Mouse (Mus musculus): Measurements from ENCODE around the gene I830077J02Rik.
A peak's percentile ranks its signal among the peaks of the same experiment; 100 is the strongest.
"Not testable (repeated sequence)": the region's sequence is repeated elsewhere in the genome, so short reads cannot be mapped to it uniquely, and the experiment has no call there.

The I830077J02Rik gene

DNA sequence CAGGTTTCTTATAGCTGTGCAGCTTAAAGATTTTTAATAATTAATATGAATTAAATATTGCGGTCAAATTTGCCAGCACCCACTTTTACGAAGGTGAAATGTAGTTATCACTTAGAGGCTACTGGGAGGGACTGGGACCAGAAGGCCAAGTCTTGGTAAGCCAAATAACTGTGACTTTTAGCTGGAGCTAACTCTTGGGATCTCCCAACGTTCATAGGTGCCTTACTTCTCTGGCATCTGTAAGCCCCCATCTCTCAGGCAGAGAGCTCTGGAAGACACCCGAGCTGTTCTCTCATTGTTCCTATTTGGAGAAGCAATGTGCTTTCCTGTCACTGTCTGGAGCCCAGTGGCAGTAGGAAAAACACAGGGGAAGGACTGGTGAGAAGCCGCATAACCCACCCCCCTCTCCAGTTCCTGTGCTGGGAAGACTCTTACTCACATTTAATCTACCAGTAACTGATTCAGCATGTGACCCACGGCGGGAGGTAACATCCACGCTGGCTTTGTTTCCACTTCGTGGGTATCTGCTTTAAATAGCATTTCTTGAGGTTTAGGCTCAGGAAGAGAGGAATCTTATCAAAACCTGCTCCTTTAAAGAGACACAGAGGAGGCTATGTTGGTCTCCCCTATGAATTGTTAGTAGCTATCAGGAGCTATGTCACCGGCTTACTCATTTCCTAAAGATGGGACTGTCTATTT lies 14.7 kb downstream of the I830077J02Rik start:
- DNase-seq (ENCODE audit: low spot score): peak; percentile 26

DNA sequence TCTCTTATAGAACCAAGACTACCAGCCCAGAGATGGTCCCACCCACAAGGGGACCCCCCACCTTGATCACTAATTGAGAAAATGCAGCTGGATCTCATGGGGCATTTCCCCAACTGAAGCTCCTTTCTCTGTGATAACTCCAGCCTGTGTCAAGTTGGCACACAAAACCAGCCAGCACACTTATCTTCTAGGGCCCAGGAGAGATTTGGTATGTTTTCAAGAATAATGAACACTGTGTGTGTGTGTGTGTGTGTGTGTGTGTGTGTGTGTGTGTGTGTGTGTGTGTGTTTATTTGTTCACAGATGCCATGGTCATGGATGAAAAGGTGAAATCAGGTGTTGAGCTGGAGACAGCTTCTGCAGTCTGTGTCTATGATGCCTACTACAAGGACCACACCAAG lies 16.0 kb downstream of the I830077J02Rik start:
- not testable (repeated sequence) for DNase-seq (ENCODE audit: low spot score)

DNA sequence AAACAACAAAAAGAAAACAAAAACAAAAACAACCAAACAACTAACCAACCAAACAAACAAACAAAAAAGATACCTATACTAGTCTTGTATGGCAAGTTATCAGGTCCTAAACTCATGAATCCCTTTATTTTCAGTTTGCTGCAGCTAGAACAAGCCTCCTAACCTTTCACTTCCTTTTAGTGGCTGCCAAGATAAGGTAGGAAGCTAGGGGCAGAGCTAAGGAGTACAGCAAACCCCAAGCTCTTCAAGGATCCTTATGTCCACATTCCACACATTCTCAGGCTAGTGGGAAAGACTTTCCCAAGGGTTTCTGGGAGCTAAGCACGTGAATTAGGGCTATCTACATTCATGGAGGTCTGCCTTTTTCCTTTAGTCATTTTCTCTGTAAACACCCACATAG lies 17.2 kb downstream of the I830077J02Rik start:
- no peak for DNase-seq (ENCODE audit: low spot score)

DNA sequence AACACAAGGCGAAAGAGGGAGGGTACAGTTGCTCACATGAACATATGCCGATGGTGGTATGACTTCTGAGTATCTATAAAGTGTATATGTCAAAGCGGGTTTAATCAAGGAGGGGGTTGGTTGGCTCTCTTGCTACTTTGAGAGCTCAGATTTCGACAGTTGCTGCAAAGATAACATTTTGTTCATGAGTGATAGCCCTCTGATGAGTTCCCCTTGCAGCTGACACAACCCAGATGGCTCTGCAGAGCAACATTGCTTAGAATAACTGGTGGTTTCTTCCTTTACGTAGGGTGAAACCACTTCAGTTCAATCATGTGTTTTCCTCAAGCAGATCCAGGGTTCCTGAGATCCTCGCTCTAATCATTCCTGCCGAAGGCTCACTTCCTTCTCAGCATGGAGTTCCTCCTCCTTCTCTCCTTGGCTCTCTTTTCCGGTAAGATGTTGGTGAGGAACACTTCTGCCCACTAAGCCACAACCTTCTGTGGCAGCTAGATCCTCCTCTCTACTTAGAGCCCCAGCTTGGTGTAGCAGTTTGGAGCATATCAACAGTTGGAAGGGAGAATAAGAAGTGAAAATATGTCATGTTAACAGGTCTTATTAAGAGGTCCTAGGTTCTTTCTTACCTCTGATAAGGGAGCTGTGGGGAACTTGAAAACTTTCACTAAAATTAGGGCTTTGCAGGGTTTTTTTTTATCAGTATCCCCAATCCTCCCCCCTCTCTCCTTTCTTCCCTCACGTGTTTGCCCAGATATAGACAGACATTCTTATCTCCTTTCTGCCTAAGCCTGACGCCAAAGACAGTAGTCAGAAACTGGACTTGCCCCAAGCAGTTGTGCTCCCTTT lies 18.4 kb downstream of the I830077J02Rik start:
- no peak for DNase-seq (ENCODE audit: low spot score)

DNA sequence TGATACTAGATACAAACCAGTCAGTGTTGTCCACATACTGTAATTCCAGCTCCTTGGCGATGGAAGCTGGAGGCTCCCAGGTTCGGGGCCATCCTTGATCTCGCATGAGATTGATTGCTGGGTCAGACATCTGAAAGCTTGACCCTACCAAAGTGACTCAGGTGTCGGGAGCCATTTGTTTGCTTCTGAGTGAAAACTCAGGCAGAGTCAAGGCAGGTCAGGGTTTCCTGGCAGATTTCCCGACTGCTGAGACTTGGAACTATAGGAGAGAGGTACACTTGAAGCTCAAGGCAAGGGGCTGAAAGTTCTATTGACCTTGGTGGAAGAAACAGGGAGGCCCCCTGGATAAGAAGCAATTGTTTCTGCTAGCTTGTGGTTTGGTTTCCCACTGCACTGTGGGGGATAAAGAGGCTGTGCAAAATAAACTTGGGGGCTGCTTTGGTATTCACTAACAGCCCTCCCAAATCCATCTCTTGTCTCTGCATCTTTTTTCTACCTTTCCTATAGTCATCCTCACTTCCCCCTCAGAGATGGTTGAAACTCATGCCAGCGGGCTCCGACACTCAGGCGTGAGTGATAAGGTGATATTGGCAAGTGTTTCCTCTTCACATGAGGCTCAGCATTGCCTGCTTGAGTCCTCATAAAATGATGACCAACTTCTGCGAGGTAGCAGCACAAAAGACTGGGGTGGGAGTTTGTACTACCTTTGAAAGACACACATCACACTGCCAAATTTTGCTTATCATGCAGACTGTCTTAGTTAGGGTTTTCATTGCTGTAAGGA lies 20.2 kb downstream of the I830077J02Rik start:
- no peak for DNase-seq (ENCODE audit: low spot score)

DNA sequence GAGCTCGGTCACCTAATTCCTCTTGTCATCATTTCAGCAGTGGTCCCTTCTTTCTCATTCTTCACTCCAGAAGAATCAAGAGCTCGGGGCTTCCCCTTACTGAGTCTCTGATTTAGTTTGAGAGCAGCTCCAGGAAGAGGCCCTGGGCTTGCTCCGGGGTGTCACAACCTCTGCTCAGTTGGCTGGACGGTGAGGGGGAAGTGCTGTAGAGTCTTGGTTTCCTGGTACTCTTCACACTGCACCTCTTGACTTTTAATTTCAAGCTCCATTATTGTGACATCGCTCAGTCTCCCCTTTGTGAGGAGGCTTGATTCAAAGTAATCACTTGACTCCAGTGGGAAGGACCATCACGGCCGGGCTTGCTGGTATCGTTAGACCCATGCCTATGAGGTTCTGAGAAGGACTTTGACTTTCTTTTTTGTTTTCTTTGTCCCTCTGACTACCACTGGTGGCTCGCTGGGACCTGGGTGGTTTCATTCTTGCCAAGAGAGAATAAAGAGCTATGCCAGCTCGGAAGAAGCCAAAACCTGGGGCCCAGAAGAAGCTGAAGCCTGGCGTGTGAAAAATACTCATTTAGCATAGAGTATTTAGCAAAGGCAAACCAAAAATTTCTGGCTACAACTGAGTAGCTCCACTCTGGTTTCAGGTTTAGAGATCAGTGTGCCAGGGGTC lies 21.8 kb downstream of the I830077J02Rik start:
- DNase-seq (ENCODE audit: low spot score): no peak

DNA sequence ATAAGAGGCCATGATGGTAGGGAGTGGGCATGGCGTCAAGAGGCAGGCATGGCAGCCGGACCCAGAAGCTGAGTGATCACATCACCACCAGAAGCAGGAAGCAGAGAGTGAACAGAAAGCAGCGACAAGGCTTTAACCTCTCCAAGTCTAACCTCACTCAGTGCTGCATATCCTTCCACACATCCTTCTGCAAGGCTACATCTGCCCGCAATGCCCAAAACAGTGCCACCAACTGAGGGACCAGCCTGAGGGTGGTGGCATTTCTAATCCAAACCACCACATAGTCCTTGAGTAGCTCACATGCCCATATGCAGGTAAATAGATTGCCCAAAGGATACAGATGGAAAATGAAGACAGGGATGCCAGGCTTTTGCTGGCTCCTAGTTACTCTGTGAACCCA lies 23.5 kb downstream of the I830077J02Rik start:
- no peak for DNase-seq (ENCODE audit: low spot score)

DNA sequence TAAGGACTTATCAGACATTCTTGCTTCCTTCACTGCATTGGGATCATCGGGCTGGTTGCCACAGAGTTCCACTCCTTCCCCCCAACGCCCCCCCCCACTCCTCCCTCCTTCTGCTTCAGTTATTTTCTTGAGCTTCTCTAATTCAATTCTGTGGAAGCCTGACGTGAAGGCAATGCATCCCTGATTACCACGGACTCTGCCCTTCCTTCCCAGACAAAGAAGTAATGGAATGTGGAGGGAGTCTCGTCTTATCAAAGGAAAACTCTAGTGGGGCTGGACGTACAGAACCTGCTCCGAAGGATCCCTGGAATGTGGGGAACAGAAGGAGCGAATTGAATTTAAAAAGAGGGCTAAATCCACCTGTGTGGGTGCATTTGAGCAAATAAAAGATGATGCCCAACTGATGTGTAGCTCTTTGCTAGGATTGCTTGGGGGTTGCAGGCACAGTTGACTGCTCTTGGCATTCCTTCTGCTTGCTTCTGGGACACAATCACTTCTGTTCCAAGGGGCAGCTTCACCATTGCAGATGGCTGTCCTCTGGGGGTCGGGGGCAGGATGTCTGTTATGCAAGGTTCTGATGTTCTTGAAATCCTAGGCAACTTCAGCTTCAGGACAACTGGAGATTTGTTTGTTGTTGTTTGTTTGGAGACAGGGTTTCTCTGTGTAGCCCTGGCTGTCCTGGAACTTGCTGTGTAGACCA lies 24.4 kb downstream of the I830077J02Rik start:
- DNase-seq (ENCODE audit: low spot score): no peak

DNA sequence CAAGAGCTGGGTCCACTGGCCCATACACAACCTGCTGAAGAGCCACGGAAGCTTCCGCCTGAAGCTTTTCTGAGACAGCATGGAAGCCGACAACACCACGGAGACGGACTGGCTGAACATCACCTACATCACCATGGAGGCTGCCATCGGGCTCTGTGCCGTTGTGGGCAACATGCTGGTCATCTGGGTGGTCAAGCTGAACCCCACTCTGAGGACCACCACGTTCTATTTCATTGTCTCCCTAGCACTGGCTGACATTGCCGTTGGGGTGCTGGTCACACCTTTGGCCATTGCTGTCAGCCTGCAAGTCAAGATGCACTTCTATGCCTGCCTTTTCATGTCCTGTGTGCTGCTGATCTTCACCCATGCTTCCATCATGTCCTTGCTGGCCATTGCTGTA lies 27.7 kb downstream of the I830077J02Rik start:
- DNase-seq (ENCODE audit: low spot score): no peak

DNA sequence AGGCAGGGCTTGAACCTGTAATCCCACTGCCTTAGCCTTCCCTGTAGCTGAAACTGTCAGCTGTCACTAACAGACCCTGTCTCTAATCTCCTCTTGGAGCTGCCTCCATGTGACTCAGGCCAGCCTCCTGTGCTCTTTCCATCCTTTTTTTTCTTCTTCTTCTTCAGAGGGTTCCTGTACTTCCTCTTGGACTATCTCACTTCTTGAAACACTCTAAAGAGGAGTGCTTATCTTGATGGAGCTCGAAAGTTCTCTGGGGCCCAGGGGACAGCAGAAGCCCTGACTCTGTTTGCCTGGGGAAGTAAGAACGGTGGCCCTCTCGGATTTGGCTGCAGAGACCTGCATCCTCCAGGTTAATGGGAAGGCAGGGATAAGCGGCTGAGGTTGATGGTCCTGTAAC lies 28.3 kb downstream of the I830077J02Rik start:
- DNase-seq (ENCODE audit: low spot score): no peak

DNA sequence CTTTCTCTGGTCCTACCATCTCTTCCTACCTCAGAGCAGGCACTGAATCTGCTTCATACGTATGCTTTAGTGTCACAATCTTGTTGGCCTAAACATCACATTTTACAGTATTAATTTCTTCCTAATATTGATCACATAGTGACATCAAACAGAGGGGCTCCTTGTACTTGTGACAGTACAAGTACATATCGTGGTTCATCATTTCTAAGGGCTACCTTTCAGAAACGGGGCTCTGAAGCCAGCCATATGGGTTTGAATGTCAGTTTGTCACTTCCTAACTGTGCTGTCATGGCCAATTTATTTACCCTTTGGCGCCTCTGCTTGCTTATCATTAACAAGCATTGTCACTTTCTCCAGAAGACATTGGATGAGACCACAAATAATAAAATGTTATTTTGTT lies 31.0 kb downstream of the I830077J02Rik start:
- no peak for DNase-seq (ENCODE audit: low spot score)

DNA sequence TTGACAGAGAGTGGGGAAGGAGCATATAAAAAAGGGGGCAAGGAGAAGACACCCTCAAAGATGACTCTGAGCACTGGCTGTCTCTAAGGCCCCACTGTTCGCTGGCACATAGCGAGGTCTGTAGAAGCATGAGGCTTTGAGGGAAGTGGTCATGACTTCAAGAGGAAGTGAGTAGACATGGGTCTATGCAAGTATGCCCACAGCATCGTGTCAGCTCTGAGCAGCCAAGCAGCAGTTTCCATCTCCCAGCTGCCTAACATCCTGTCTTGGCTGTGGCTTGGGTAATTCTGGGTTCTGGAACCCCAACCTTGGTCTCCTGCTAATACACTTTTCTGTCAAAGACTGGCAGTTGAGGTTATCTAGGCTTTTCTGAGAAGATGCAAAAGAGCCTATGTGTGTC lies 31.7 kb downstream of the I830077J02Rik start:
- DNase-seq (ENCODE audit: low spot score): no peak

DNA sequence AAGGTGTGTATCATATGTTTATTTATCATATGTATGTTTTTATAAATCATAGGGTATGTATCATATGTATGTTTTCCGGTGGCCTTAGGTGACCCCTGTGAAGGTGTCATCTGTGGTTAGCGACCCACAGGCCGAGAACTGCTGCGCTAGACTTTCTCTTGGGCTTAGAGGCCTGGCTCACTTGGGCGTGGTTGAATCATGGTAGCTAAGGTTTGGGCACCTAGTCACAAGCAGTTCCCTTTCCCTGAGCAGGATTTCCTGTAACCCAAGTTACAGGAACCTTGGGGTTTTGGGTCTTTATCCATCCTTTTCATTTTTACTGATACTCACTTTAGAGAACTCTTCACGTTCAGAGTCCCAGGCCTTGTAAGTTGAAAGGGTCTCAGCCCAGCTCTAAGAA lies 32.2 kb downstream of the I830077J02Rik start:
- no peak for DNase-seq (ENCODE audit: low spot score)

DNA sequence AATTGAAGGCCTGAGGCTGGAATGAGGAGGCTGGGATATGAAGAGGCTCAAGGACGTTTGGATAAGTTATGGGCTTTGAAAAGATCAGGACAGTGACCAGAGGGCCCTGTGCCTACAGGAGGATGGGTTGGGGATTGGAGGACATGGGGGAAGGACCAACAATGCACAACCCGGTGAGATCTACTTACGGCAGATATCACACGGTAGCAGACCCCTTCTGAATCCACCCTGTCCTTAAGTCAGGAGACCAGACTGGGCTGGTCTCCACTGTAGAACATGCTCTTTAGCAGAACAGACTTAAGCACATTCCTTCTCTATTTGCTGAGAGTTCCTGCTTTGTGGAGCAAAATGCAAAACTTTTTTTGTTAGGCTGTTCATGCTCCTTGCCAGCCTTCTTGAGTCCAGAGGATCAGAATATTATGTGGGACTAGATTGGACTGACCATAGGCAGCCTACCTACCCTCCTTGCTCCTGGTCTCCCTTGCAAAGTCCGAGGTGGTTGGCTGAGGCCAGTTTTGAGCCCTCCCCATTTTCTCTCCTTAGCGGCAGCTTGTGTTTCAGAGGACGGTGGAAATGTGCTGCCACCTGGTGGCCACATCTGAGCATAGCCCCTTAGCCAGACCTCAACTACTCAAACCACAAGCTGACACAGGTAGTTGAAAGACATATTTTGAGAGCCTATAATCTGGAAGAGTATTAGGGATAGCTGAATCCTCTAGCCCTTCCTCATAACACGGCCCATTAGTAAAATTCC lies 32.9 kb downstream of the I830077J02Rik start:
- DNase-seq (ENCODE audit: low spot score): peak; percentile 90

DNA sequence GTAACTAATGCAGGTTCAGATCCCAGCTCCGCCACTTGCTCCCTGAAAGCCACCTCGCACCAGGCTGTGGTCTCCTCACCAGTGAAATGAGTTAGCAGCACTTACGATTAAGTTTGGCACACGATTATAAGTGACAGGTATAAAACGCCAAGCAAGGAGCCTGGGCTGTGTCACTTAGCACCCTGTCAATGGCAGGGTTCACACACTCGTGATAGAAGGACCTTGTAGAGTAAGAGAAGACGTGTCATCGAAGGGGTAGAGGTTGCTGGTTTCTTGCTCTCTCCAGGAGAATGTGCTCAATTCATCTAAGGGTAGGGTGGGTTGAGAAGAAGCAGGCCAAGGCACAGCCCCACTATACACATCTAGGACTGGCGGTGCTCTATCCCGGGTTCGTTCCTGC lies 33.6 kb downstream of the I830077J02Rik start:
- no peak for DNase-seq (ENCODE audit: low spot score)

DNA sequence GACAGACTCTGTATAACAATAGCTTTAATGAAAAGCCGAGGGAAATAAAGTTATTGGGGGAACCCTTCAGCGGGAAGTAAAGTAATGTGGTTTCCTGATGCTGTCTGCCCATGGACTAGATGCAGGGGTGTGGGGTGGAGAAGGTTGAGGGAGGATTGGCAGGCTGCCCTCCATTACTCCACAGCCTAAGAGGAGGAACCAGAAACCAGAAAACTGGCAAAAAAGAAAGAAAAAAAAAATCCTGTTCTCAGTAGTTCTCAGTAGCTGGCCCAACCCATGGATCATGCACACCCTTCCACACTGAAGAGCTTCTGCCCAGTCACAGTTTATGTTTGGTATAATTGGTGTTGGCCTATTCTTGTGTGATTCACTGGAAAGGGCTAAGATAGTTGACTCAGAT lies 34.1 kb downstream of the I830077J02Rik start:
- no peak for DNase-seq (ENCODE audit: low spot score)

DNA sequence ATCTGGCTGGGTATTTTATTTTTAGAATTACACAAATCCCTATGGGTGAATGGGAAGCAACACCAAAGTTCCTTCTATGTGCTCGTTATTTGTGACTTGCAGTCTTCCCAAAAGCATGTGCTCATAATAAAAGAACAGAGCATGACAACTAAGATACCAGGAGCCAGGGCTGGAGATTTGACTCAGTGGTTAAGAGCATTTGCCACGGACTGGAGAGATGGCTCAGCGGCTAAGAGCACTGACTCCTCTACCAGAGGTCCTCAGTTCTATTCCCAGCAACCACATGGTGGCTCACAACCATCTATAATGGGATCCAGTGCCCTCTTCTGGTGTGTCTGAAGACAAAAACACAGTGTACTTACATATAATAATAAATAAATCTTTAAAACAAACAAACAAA lies 35.7 kb downstream of the I830077J02Rik start:
- no peak for DNase-seq (ENCODE audit: low spot score)

DNA sequence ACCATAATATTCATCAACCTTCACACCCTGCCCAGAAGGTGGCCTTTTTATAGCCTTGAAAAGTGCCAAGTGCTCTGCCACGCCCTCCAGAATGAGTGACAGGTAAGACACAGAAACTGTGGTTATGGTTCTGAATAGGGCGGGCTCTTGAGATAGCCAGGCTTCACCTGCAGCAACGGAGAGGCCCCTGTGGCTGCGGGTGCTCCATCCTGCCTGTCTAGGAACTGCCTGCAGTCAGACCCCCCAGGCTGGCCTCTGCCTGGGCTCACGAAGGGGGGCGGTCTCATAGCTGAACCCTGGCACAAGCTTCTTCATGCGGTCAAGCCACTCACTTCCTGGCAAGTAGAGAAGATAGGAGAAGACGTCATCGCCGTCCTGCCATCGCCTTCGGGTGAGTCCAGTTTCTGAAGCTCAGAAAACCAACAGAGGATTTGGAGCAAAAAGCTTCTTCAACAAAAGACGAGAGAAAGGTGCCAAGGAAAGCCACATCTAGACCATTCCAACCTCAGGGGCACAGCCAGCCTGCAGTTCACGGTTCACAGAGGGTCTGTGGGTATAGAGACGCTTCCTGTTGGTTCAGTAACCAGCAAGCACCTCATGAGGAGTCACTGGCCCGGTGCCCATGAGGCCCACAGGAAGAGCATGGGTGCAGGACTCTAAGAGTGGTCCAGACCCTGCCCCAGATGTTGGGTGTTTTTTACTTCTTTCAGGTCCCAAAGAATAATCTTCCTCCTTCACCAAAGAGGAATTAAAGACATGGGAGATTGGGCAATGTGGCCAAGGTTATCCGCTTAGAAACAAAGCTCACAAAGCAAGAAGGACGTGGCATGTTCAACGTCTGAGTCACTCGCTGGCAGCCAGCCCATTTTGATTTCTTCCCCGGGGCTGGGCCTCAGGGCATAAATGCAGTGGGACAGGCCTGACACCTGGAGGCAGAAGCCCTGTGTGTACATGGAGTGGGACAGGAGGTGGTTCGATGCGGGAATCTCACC lies 37.6 kb downstream of the I830077J02Rik start:
- peak; percentile 22 for DNase-seq (ENCODE audit: low spot score)

DNA sequence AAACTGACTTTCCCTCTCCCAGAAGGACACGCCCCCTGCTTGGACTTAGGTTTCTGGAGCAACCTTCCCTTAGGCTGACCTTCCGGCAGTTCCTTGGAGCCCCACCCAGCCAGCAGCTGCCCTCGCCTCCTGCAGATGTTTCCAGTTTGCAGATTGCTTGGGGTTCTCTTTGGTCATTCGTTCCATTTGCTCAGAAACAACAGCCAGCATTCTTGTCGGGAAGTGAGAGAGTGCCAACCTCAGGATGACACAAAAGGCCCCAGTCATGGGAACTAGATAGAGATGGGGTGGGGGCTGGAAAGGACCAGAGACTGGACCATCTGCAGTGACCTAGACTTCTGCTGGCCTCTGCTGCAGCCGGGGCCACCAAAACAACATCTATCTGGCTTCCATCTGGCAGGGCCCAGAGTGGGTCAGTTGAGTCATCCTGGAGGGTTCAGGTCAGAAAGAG lies 38.5 kb downstream of the I830077J02Rik start:
- DNase-seq (ENCODE audit: low spot score): peak; percentile 56

All from embryo, embryonic 10.5 days (tissue).